Mouse (Mus musculus): ENCODE measurements at regions not wholly inside any gene's neighbourhood (a gene's known extent, or its start where the extent isn't known, plus 50 kb on each side); places are given as distances from the start of the nearest gene placed in this dataset.

DNA sequence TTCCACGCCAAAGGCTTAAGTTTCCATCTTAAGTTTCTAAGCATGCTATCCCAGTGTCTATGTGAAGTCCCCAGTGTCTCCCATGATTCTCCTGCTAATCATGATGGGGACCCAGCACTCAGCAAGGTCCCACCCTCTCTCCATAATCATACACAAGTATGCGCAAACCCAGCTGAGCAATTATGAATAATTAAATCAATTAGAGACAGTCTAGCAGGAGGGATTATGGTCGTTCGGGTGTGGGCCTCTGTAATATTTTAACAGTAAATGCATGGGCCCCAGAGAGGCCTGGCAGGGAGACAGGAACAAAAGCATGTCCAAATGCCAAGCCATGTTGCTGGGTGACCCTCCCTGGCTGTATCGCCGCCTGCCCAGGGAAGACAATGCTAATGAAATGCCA lies 73.1 kb upstream of the Msx1 start:
- no peak for DNase-seq (ENCODE audit: low spot score)

DNA sequence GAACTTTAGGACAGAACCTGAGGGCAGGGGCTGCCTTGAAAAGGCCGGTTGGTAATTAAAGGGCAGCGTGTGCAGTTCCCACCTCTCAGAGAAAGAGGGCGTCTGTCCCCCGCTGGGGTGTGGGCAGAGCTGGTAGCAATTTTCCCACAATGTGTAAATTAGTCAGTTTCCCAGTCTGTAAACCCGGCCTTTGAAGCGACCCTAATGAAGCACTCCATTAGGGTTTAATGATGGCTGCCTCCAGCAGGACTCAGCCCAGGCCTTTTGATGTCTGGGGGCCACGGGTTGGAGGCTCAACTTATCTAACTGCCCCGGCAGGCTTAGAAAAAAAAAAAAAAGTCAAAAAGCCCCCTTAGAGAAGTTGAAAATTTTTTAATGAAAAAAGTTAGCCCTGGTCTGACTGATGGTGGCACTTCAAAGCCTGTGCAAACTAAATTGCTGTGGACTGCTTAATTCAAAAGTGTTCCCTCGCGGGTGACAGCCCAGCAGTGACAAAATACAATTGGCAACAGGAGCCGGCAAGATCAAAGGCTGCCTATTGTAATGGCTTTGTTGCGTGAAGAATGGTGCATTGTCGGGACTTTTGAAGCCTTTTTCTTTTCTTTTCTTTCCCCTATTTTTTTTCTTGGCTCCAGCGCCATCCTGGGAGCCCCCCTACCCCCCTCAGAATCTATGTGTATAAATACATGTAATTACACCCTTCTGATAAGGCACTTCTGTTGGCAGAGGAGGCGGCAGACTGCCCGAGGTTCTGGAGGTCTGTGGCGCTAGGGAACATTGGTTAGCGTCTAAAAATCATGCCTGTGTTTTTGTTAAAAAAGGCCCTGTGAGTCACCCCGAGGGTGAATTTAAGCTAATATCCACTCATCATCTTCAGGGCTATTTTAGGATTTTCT lies 71.3 kb upstream of the Msx1 start:
- DNase-seq (ENCODE audit: low spot score), result no peak

DNA sequence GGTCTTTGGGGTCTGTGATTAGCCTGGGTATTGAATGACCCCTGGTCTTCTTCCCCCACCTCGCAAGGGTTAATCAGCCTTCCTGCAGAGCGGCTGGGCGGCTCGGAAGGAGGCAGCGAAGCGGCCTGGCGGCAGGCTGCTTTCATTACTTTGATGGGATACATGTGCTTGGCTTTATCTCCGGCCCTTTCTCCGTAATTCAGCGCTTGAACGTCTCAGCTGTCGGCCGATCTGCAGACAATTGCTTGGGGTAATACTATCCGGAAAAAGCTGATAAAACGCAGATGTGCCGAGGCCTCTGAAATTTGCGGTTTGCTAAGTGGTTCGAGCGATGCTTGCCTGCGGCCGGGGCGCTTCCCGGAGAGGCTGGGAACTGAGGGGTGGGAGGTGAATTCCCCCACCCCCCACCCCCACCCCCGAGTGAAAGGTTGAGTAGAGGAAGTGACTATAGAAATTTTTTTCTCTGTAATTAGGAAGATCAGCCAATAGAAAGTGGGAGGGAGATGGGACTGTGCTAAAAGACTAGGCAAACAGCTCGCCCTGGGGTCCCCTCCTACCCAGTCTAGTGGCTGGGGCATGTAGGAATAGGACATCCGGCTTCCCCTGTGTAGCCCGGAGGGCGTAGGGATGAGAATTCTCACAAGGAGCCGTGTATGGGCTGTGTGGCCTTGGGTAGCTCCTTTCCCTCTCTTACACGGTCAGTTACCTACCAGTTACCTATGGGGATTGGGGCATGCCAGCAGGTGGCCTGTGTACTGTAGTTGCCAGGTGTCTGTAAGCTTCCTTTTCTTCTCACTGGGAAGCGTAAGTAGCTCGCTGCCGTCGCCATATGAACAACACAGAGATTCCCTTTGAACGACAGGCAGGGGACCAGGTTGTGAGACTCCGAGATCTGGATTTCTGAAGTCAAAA lies 69.5 kb upstream of the Msx1 start:
- no peak for DNase-seq (ENCODE audit: low spot score)

DNA sequence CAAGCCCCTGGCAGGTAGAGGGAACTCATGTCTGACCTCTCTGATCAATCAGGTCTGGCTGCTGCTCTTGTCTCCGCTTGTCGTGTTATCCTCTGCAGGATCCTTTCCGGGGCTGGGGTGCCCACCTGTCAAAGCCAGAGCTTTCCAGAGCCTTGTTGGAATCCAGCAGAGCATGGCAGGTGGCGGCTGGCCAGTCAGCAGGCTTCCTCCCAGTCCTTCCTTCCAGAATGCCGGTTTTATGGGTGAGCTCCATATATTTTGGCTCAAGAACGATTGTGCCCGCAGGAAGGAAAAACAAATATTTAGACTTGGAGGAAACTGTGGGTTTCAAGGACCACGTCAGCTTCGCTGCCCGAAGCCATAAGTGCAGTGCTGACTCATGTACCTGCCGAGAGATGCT lies 66.3 kb upstream of the Msx1 start:
- no peak for DNase-seq (ENCODE audit: low spot score)

DNA sequence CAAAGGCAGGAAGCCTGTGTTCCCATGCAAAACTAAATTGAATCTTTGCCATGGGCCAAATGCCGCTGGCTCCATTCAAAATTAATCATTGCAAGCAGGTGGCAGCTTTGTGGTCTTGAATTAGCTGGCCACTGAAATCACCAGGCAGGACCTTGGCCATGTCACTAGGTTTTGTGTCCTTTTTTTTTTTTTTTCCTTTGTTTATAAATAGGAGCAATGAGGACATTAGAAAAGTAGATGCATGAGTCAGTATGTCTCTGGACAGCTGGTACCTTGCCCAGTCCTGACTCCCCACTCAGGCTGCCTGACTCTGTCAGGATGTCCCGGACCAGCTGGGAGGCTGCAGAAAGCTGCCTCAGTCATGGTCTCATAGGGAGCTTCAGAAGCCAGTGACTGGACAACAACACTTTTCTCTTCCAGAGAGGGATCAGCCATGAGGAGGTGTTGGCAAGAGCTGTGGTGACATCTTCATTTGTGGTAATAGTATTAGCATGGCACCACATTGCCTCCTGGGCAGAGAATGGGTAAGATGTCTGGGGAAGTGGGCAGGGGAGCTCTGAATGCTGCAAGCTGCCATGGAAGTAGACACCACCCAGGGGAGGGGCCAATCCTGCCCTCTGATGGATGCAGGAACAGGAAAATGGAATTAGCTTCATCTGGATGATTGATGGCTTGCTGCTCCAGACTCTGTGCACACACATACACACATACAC lies 55.4 kb upstream of the Msx1 start:
- no peak for DNase-seq (ENCODE audit: low spot score)

DNA sequence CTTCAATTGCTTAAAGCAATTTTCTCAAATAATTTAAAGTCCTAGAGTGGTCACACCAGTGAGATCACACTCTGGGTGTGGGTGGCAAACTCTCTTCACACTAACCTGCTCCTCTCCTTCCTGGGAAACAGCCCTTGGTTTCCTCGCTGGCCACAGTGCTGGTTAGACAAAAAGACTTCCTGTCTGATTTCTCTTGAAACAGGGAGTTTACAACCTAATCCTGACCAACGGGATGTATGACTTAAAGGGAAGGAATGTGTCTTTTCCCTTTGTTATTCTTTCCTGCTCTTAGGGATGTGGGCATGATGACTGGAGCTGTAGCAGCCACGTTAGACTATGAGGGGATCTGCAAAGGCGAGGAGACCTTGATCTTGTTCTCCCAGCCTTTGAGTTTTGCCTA lies 51.9 kb upstream of the Msx1 start:
- no peak for DNase-seq (ENCODE audit: low spot score)

DNA sequence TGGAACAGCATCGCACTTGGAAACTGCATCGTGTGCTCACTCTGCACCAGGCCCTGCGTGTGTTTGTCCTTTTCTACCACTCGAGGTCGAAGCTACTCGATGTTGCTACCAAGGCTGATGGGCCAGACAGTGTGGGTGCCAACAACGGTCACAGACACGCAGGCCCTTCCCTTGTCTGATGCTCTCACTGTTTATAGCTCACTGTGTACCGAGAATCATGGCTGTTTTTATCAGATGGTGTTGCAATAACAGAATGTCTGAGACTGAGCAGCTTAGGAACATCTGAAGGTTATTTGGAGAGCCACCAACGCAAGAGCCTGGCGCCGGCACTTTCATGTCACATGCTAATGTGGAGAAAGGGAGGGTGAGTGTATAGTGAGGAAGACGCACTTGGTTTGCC lies 51.1 kb upstream of the Msx1 start:
- no peak for DNase-seq (ENCODE audit: low spot score)

DNA sequence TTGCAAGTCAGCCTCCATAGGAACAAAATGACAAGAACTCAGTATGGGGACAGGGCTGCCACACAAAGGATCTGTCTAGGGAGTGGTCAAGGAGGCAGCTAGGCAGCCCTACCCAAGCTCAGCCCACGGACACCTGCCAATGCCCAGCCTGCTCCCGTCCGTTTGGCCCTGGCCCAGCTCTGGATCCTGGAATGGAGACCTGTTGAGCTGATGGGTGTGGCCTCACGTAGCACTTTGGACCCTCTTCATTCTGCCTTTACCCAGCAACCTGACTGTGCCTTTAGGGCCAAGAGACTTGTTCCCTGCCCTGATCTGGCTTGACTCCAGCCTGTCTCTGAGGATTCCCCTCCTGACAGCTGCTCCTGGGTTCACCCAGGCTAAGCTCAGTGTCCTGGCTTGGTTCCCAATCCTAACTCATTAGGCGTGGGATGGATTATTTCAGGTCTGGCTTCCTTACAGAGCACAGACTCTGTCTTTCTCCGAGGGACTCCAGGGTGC lies 50.5 kb upstream of the Msx1 start:
- peak; percentile 45 for DNase-seq (ENCODE audit: low spot score)

Measured in testis, postnatal 10 days (tissue).